Mouse (Mus musculus) adipocyte (in vitro differentiated cells): ENCODE results near the gene D6Ertd527e.

Experiments
- DNase-seq: peaks from one replicate; pipeline ENCODE4 v3.0.0-alpha.2; 2016; ENCODE audit warnings: low spot score

Gene D6Ertd527e

GRCm38 (mm10) chr6:87111493-87111892, 6.9 kb downstream of the D6Ertd527e start:
- no peak for DNase-seq

GRCm38 (mm10) chr6:87112125-87112524, 7.6 kb downstream of the D6Ertd527e start:
- no peak for DNase-seq

GRCm38 (mm10) chr6:87115981-87116380, 11.4 kb downstream of the D6Ertd527e start:
- no peak for DNase-seq

GRCm38 (mm10) chr6:87116596-87116995, 12.1 kb downstream of the D6Ertd527e start:
- no peak for DNase-seq

DNA sequence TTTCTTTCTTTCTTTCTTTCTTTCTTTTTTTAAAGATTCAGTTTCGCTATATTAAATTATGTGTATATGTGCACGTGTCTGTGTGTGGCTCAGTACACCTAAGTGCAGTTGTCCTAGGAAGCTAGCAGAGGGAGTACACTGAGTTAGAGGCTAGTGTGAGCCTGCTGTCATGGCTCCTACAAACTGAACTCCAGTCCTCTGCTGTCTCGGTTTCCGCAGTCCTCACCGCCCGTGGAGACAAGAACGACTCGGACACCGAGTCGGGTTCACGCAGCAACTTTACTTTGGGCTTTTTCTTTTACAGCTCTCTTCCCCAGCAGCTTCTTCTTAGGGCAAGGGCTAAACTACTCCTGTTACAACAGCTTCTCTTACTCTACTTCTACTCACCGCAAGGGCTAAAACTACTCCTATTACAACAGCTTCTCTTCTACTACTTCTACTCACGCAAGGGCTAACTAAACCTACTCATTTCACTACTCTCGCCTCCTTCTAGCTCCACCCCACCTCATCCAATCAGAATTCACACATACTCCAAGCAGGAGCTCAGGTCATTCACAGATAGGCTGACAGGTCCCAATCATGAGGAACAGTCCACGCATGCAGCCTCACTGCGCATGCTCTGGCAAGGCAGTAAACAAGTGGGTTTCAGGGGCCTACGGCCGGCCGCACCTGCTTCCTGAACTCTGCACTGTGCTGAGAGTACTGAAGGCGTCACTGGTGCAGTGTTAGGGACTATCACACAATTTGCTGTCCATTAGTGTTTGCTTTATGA, 14.7 kb downstream of the D6Ertd527e start:
- DNase-seq = no peak

- no peak for DNase-seq
These were observed 15.4 kb downstream of the D6Ertd527e start for GRCm38 (mm10) chr6:87119975-87120374.

GRCm38 (mm10) chr6:87120661-87121060, 16.1 kb downstream of the D6Ertd527e start:
- DNase-seq = no peak

DNA sequence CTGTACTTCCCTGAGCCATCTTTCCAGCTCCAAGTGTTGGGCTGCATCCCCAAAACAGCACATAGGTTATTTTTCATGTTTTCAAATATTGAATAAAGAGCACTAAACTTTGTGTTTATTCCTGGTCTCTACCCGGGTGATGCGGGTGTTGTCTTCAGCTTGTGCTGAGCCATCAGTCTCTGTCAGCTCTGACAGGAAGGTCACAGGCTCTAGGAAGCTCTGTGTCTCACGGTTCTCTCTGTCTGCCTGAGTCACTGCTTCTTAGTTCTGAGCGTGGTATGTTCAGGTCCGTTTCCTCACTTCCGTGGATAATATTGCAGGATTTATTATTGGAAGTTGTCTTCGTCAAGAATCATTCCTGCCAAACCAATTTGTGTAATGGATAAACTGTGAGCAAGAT, 17.4 kb downstream of the D6Ertd527e start:
- no peak for DNase-seq

GRCm38 (mm10) chr6:87123406-87123805, 18.9 kb downstream of the D6Ertd527e start:
- no peak for DNase-seq

DNA sequence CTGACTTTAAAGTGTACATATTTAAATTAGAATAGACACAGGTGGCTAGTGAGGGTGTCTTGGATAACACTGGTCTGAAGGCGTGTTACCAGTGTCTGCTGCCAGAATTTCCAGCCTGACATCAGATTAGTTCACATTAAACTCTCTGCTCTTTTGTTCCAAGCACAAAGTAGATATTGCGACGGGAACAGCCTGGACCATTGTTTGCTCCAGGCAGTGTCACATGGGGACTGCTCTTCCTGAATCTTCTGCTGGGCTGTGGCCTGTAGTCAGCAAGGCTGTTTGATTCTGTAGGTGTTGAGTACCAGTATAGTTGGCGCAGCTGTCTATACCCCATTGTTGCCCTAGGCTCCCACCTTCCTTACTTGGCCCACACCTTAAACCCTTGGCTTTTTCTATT, 19.4 kb downstream of the D6Ertd527e start:
- DNase-seq = no peak

- peak; percentile 9 for DNase-seq
These were observed 22.7 kb downstream of the D6Ertd527e start for GRCm38 (mm10) chr6:87127049-87127753.

DNA sequence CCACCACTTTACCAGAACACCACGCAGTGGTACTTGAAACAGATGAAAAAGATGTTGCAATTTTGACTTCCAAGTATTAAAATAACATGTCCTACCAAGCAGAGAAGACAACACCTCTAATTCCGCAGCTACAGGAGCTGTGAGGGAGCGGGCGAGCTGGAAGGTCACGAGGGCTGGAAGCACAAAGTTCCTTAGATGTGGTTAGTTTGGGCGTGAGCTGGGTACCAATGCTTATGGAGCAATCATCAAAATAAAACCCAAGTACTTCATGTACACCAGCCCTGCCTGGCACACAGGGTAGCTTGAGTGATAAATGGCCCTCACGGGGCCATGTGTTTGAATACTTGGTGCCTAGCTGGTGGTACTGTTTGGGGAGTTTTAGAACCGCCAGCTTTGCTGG, 25.3 kb downstream of the D6Ertd527e start:
- peak; percentile 17 for DNase-seq

- no peak for DNase-seq
These were observed 26.1 kb downstream of the D6Ertd527e start for GRCm38 (mm10) chr6:87130628-87131027.

DNA sequence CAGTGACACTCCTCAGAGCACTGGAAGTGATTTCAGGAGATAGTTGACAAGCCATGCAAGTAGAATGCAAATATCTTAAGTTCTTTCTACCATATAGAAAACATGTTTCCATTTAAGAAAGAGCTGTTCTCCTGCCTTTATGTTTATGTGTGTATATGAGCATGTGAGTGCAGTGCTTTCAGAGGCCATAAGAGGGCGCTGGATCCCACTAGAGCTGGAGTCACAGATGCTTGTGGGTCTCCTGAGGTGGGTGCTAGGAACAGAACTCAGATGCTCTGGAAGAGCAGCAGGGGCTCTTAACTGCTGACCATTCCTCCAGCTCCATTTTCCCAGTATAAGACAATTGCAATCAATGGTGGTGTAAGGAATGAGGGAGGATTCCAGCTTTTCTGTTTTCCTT, 26.5 kb downstream of the D6Ertd527e start:
- no peak for DNase-seq

GRCm38 (mm10) chr6:87133520-87133919, 29.0 kb downstream of the D6Ertd527e start:
- DNase-seq = no peak

GRCm38 (mm10) chr6:87133966-87134546, 29.5 kb downstream of the D6Ertd527e start:
- no peak for DNase-seq

GRCm38 (mm10) chr6:87138479-87138878, 33.9 kb downstream of the D6Ertd527e start:
- DNase-seq = no peak

GRCm38 (mm10) chr6:87139796-87140553, 35.4 kb downstream of the D6Ertd527e start:
- DNase-seq = no peak

DNA sequence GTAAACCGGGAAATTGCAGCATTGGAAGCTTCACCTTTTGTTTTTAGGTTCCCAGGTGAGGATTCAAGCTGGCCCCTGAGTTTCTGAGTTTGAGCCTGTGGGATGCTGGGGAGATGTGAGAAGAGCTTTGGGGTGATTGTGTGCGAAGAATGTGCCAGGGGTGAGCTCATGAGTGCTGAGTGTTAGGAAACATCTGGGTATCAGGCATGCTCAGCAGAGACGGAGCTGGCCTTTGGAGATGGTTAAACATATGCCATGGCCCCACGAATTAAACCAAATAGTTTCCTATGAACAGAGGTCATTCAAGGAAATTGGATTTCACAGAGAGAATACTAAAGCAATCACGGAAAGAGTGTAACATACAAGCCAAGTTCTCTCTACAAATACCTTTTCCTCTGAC, 37.7 kb downstream of the D6Ertd527e start:
- no peak for DNase-seq

GRCm38 (mm10) chr6:87143594-87143993, 39.0 kb downstream of the D6Ertd527e start:
- DNase-seq = no peak

- DNase-seq = no peak
These were observed 43.4 kb downstream of the D6Ertd527e start for GRCm38 (mm10) chr6:87147921-87148320.

- no peak for DNase-seq
These were observed 45.9 kb downstream of the D6Ertd527e start for GRCm38 (mm10) chr6:87150471-87150870.
